Mouse (Mus musculus) liver, adult 2 months (tissue): ENCODE results near the gene Tcp11l1.

Experiments
- CTCF ChIP-seq: fragments of 200-500 bp; IDR thresholded peaks from 2 replicates; pipeline ENCODE4 v1.5.1; 2011; ENCODE audit warnings: low read depth, low read length, control low read depth
- POLR2A ChIP-seq: fragments of 200-500 bp; IDR thresholded peaks from 2 replicates; pipeline ENCODE4 v1.6.1; 2011; ENCODE audit warnings: low read length, control low read depth; ENCODE audit not compliant: insufficient read depth; ENCODE audit errors: extremely low read depth

GRCm38 (mm10) chr2:104711585-104712485 lies at the start of gene Tcp11l1:
- TF ChIP-seq POLR2A = no peak
- TF ChIP-seq CTCF = no peak
